Mouse (Mus musculus) kidney, adult 2 months (tissue): Measurements from ENCODE around the gene Krtap9-3.

Experiments used
- CTCF ChIP-seq: fragments of 200-500 bp; conservative IDR thresholded peaks from 2 replicates; pipeline ENCODE4 v1.5.1; 2011; ENCODE audit warnings: low read depth, mild to moderate bottlenecking, control low read depth, low read length, moderate library complexity, mixed read lengths; ENCODE audit not compliant: insufficient read depth, insufficient read length
- POLR2A ChIP-seq: fragments of 200-500 bp; IDR thresholded peaks from one replicate; pipeline ENCODE4 v1.6.1; 2011; ENCODE audit warnings: low read depth, low read length, control low read depth

DNA sequence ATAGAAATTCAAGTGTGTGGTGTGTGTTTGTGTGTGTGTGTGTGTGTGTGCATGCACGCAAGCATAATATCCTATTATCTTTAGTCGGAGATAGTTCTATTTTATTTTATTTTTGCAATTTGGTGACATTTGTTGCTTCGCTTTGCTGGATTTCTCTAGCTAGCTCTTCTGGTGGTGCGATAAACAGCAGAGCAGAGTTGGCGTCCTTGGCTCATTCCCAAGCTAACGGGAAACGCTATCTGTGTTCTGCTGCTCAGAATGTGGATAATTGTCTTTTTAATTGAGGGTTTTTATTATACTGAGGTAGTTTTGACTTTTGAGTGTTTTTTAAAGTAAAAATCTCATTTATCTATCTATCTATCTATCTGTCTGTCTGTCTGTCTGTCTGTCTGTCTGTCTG lies 12.8 kb downstream of the Krtap9-3 start:
- TF ChIP-seq CTCF (no peak), POLR2A (no peak)
